Mouse (Mus musculus): Measurements from ENCODE around the gene Slc25a42.
A peak's percentile ranks its signal among the peaks of the same experiment; 100 is the strongest.

The Slc25a42 gene

DNA sequence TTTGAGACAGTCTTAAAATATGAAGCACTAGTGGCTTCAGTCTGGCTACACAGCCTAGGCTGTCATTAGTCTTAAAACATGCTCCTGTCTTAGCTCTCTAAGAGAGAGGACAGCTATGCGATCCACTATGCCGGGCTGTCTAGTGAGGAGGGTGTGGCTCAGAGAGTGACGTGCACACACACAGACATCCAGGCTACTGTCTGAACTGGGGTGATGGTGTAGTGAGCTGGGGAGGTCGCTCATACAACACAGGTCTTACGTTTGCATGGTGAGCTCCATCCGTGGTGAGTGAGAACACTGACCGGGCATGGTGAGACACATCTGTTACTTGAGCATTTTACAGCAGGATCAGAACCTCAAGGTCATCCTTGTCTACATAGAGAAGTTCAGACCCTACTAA is 40.9 kb downstream of the Slc25a42 start:
- DNase-seq (ENCODE audit: low read depth, low spot score): no peak

- DNase-seq (ENCODE audit: low read depth, low spot score): no peak
Observed at GRCm38 (mm10) chr8:70170748-70171147, 41.4 kb downstream of the Slc25a42 start.

DNA sequence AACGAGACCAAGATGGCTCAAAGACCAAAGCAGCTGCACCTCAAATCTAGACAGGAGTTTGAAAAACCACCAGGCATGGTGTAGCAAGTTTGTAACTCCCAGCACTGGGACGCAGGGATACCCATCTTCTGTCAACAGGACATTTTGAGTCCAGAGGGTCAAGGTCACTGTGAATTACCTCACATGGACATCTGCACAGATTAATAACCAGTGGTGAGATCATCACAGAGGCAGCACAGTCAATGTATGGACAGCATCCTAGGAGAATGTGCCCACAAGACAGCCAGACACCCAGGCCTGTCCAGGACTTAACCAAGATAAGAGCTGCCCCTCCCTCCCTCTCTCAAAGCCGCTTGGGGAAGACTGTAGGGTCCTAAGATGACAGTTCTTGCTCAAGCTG is 42.0 kb downstream of the Slc25a42 start:
- no peak for DNase-seq (ENCODE audit: low read depth, low spot score)

DNA sequence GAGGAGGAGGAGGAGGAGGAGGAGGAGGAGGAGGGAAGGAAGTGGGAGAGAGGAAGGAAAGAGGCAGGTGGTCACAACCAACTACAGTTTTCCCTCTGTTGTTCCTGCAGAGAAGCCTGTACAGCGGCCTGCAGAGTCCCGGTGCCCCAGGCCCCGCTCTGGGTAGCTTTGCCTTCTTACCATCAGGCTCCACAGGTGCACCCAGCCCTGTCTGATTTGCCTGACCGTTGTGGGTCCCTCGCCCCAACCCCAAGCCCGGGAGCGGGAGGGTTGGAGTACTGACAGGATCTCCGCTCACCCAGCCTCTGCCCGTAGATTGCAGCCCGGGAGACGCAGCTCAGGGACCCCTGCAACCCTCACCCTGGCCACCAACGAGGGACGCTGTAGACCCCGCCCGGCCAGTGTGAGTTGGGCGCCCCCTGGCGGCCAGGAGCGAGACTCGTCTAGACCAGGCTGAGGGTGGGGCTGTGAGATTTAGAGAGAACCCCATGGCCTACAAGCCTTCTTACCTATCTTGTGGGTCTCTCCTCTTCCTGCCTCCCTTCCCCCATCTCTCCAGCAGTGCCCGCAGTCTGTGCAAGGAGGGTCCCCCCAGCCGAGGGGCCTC is 45.5 kb downstream of the Slc25a42 start:
- DNase-seq (ENCODE audit: low read depth, low spot score): peak; percentile 26

GRCm38 (mm10) chr8:70163316-70163715 is 48.8 kb downstream of the Slc25a42 start:
- no peak for DNase-seq (ENCODE audit: low read depth, low spot score)

- no peak for DNase-seq (ENCODE audit: low read depth, low spot score)
Observed at GRCm38 (mm10) chr8:70160015-70160414, 52.1 kb downstream of the Slc25a42 start.

GRCm38 (mm10) chr8:70159211-70159610 is 52.9 kb downstream of the Slc25a42 start:
- no peak for DNase-seq (ENCODE audit: low read depth, low spot score)

- DNase-seq (ENCODE audit: low read depth, low spot score): peak; percentile 28
Observed at GRCm38 (mm10) chr8:70158069-70158853, 53.8 kb downstream of the Slc25a42 start.

GRCm38 (mm10) chr8:70157240-70157800 is 54.8 kb downstream of the Slc25a42 start:
- DNase-seq (ENCODE audit: low read depth, low spot score): no peak

GRCm38 (mm10) chr8:70152537-70153257 is 59.4 kb downstream of the Slc25a42 start:
- no peak for DNase-seq (ENCODE audit: low read depth, low spot score)

DNA sequence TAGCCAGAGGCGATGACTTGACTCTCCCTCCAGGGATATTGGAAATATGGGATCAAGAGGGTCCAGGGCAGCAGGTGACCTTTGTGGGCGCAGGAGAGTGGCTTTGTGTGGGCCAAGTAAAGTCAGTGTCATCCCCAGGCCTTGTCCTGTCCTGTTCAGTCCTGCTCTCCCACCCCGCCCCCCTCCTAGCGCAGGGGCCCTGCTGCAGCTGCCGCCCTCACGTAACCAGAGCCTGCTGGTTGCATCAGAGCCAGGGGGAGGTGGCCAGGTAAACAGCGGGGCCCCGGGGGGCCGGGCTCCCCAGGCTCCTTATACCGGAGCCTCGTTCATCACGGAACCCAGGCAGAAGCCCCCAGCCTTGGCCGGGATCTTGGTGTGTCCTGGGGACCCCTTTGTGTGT is 61.9 kb downstream of the Slc25a42 start:
- DNase-seq (ENCODE audit: low read depth, low spot score): no peak

- no peak for DNase-seq (ENCODE audit: low read depth, low spot score)
Observed at GRCm38 (mm10) chr8:70147678-70148607, 64.2 kb downstream of the Slc25a42 start.

DNA sequence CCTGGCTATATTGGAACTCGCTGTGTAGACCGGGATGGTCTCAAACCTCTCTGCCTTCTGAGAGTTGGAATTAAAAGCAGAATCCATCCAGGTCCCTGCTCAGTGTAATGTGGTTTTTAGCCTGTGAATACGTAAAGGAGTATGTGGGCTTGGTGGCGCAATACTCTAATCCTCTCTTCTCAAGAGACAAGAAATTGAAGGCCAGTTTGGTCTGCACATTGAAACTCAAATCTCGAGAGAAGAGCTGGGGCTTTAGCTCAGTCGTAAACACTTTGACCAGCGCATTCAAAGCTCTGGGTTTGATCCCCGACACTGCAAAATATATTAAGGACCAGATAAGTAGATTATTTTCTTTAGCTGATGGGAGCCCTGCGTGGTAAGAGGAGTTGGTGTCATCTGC is 72.1 kb downstream of the Slc25a42 start:
- DNase-seq (ENCODE audit: low read depth, low spot score): no peak

- DNase-seq (ENCODE audit: low read depth, low spot score): peak; percentile 98
Observed at GRCm38 (mm10) chr8:70139026-70139857, 72.9 kb downstream of the Slc25a42 start, which contains the start of the genes Rfxank, Borcs8 and Mef2b. TSS of gene Rfxank (minus strand) at chr8:70139154. TSS of gene Borcs8 (plus strand) at chr8:70139499. TSS of gene Mef2b (plus strand) at chr8:70139711.

- no peak for DNase-seq (ENCODE audit: low read depth, low spot score)
Observed at GRCm38 (mm10) chr8:70137890-70138289, 74.2 kb downstream of the Slc25a42 start.

DNA sequence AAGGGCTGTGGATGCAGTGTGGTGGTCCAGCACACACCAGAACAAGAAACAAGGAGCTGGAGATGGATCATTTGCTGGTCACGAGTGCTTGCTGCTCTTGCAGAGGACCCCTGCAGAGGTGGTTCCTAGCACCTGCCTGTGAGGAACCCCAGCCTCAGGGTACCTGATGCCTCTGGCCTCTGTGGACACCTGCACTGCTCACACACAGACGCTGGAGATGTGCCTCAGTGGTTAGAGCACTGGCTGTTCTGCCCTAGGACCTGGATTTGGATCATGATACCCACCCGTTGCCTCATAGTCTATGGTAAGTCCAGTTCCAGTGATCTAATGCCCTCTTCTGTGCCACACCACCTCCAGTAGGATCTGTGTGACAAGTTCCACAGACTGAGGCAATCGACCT is 75.5 kb downstream of the Slc25a42 start:
- no peak for DNase-seq (ENCODE audit: low read depth, low spot score)

- DNase-seq (ENCODE audit: low read depth, low spot score): no peak
Observed at GRCm38 (mm10) chr8:70134931-70135330, 77.2 kb downstream of the Slc25a42 start.

Data from retina, adult 2 months (tissue).